Mouse (Mus musculus) left cerebral cortex, postnatal 25 days (tissue): ENCODE measurements around the gene Cd2bp2. TPM values are rescaled to one million over a fixed set of nuclear protein-coding genes. Genes with fewer than 3 reads are reported as not detected.

Experiments used
- DNase-seq, 2 experiments: peaks; one replicate each; pipeline ENCODE4 v3.0.0; 2022; ENCODE audit warnings: low spot score in 2 of 2, mixed read lengths in 1 of 2
- intact Hi-C: fragments of 180-260 bp; cut with DNase I; formaldehyde crosslinking; loops from one replicate; pipeline ENCODE4 v1.15.1; 2025
- total RNA-seq, 2 experiments: library from RNA; stranded (reverse); gene quantifications; 2 replicates each; pipeline ENCODE4 v1.2.3; 2021

The Cd2bp2 gene
- total RNA-seq, 2 experiments from 2014 or later, result 81.7 to 84.1 TPM

GRCm38 (mm10) chr7:127153477-127153876 lies 42.4 kb downstream of the Cd2bp2 start:
- intact Hi-C loops, result loop anchor here (10.0 kb wide), 1 partner anchor 141 kb away; the partner anchor contains the start of gene Itgal
- no peak for DNase-seq

GRCm38 (mm10) chr7:127152464-127152863 lies 43.4 kb downstream of the Cd2bp2 start:
- intact Hi-C loops, result loop anchor here (10.0 kb wide), 1 partner anchor 142 kb away; the partner anchor contains the start of gene Itgal
- DNase-seq, result no peak

- intact Hi-C loops, result no loop called here
- DNase-seq, result no peak
These were observed 47.9 kb downstream of the Cd2bp2 start for GRCm38 (mm10) chr7:127147901-127148300.

DNA sequence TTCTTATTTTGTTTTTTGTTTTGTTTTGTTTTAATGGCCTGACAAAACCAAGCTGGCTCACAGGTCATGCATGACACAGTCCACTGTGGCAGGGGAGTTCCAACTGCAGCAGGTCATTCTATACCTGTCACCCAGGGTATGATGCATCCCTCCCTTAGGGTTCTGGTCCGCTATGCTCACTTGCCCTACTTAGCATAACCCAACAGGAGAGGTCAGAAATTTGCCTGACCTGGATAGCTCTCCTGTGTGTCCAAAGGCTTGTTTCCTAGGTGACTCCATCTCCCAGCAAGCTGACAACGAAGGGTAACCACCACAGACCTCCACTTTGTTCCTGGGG lies 49.6 kb downstream of the Cd2bp2 start:
- intact Hi-C loops, result no loop called here

GRCm38 (mm10) chr7:127145387-127146266 lies 50.2 kb downstream of the Cd2bp2 start:
- intact Hi-C loops, result no loop called here
- no peak for DNase-seq

More for the DNA sequence above, 49.6 kb downstream of the Cd2bp2 start:
- no peak for DNase-seq

DNA sequence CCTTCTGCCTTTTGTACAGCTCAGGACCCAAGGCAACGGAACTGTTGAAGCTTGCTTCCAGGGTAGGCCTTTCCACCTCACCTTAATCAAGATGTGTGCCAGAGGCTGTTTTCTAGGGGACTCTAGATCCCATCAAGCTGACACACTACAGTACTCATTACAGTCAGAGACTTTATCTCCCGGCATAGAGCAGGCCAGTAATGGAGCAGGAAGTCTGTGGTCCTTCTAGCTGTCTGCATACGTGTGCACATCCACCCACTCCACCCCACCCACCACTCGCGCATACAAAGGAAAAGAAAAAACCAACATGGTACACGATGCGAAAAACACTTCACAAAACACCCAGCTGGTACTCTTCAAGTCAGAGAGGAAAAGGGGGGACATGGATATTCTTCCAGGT lies 51.4 kb downstream of the Cd2bp2 start:
- DNase-seq, result no peak

GRCm38 (mm10) chr7:127142666-127143065 lies 53.2 kb downstream of the Cd2bp2 start:
- intact Hi-C loops, result no loop called here
- DNase-seq, result no peak

More for the DNA sequence above, 51.4 kb downstream of the Cd2bp2 start:
- intact Hi-C loops, result no loop called here

DNA sequence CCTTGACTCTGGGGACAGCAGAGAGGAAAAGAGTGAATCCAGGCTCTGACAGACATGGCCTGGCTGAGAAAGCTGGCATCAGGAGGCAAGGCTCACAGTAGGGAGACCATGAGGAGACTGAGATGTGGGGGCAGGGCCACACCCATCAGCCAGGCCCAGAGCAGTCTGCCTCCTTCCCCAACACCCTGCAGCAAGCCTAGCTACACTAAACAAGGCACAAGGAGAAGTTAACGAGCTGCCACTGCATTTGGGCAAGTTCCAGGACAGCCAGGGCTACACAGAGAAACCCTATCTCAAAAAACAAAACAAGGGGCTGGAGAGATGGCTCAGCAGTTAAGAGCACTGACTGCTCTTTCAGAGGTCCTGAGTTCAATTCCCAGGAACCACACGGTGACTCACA lies 53.6 kb downstream of the Cd2bp2 start:
- DNase-seq, result no peak
- intact Hi-C loops, result no loop called here

Other genes with a start within 250 kb of the Cd2bp2 start
- gene Asphd1, start 246.5 kb downstream of the Cd2bp2 start, total RNA-seq, result 10 to 100 TPM; 44.2 to 50.3 TPM
- 100 to 1,000 TPM; 400 to 404 TPM for gene Sez6l2, start 245.5 kb downstream of the Cd2bp2 start, total RNA-seq
- 100 to 1,000 TPM; 194 to 197 TPM for gene Cdipt, start 220.1 kb downstream of the Cd2bp2 start, total RNA-seq
- not detected for gene Cdiptos, start 220.0 kb downstream of the Cd2bp2 start, total RNA-seq
- gene Mvp, start 181.4 kb downstream of the Cd2bp2 start, total RNA-seq, result 1 to 10 TPM; 5.2 to 6.7 TPM
- 1 to 10 TPM in 1 of 2 experiments, under 1 TPM in 1; 0.66 to 2.3 TPM for gene Pagr1b, start 179.6 kb downstream of the Cd2bp2 start, total RNA-seq
- gene Pagr1a, start 178.7 kb downstream of the Cd2bp2 start, total RNA-seq, result 10 to 100 TPM; 22.5 to 23.9 TPM
- gene Gm42742, start 175.0 kb downstream of the Cd2bp2 start, total RNA-seq, result 10 to 100 TPM; 39.2 to 43.8 TPM
- 100 to 1,000 TPM; 191 to 195 TPM for gene Prrt2, start 174.8 kb downstream of the Cd2bp2 start, total RNA-seq
- 100 to 1,000 TPM; 241 to 243 TPM for gene Maz, start 169.0 kb downstream of the Cd2bp2 start, total RNA-seq
- gene Kif22, start 153.6 kb downstream of the Cd2bp2 start, total RNA-seq, result 1 to 10 TPM; 5.0 to 5.7 TPM
- gene Zg16, start 108.7 kb downstream of the Cd2bp2 start, total RNA-seq, result not detected
- 1 to 10 TPM; 1.2 to 1.4 TPM for gene AI467606, start 104.7 kb downstream of the Cd2bp2 start, total RNA-seq
- under 1 TPM in 1 of 2 experiments, not detected in 1; 0.55 TPM for gene Qprt, start 73.8 kb downstream of the Cd2bp2 start, total RNA-seq
- gene Spn, start 58.2 kb downstream of the Cd2bp2 start, total RNA-seq, result under 1 TPM; 0.09 to 0.14 TPM
- gene Tbc1d10b, start 12.4 kb upstream of the Cd2bp2 start, total RNA-seq, result 10 to 100 TPM; 90.2 to 97.5 TPM
- gene Mylpf, start 12.8 kb upstream of the Cd2bp2 start, total RNA-seq, result 1 to 10 TPM; 2.8 to 3.3 TPM
- gene Zfp553, start 37.0 kb upstream of the Cd2bp2 start, total RNA-seq, result 10 to 100 TPM; 16.9 to 18.6 TPM
- 1 to 10 TPM; 3.4 to 3.6 TPM for gene Sept1, start 37.1 kb upstream of the Cd2bp2 start, total RNA-seq
- gene Zfp771, start 48.2 kb upstream of the Cd2bp2 start, total RNA-seq, result 10 to 100 TPM; 55.3 to 55.5 TPM
- gene Dctpp1, start 64.7 kb upstream of the Cd2bp2 start, total RNA-seq, result 10 to 100 TPM; 30.6 to 31.0 TPM
- 10 to 100 TPM; 40.5 to 41.3 TPM for gene Sephs2, start 78.0 kb upstream of the Cd2bp2 start, total RNA-seq
- gene Itgal, start 100.2 kb upstream of the Cd2bp2 start, total RNA-seq, result under 1 TPM; 0.34 to 0.94 TPM
- 10 to 100 TPM; 11.7 TPM for gene Zfp768, start 149.5 kb upstream of the Cd2bp2 start, total RNA-seq
- 1 to 10 TPM; 5.4 to 6.7 TPM for gene Zfp747, start 180.0 kb upstream of the Cd2bp2 start, total RNA-seq
- 1 to 10 TPM; 2.8 to 4.0 TPM for gene 9130019O22Rik, start 191.1 kb upstream of the Cd2bp2 start, total RNA-seq
- 1 to 10 TPM; 6.6 to 7.9 TPM for gene E430018J23Rik, start 197.6 kb upstream of the Cd2bp2 start, total RNA-seq
- 1 to 10 TPM; 4.5 TPM for gene Zfp764, start 210.8 kb upstream of the Cd2bp2 start, total RNA-seq
- gene Zfp688, start 226.0 kb upstream of the Cd2bp2 start, total RNA-seq, result 10 to 100 TPM; 13.0 to 16.8 TPM